Mouse (Mus musculus) myocyte (in vitro differentiated cells): ENCODE measurements around the gene Gm5475.

Source experiments
- E2F4 ChIP-seq: IDR thresholded peaks from one replicate; pipeline ENCODE4 v1.6.1; 2011; ENCODE audit warnings: mild to moderate bottlenecking, control low read depth, moderate library complexity; ENCODE audit not compliant: insufficient read depth
- MYOG ChIP-seq, 3 experiments: IDR thresholded peaks; one replicate each; pipeline ENCODE4 v1.6.1; 2011; ENCODE audit warnings: control low read depth in 2 of 3, low read depth in 2 of 3, mild to moderate bottlenecking in 2 of 3; ENCODE audit not compliant: insufficient read length in 2 of 3, control insufficient read depth in 1 of 3, insufficient read depth in 1 of 3
- POLR2A ChIP-seq: IDR thresholded peaks from one replicate; pipeline ENCODE4 v1.6.1; 2011; ENCODE audit warnings: low read depth, mild to moderate bottlenecking, control low read depth, moderate library complexity; ENCODE audit not compliant: insufficient read length
- POLR2AphosphoS2 ChIP-seq: IDR thresholded peaks from one replicate; pipeline ENCODE4 v1.6.1; 2011; ENCODE audit warnings: low read depth, control low read depth; ENCODE audit not compliant: insufficient read length
- SRF ChIP-seq: IDR thresholded peaks from one replicate; pipeline ENCODE4 v1.6.1; 2011; ENCODE audit warnings: low read depth; ENCODE audit not compliant: control insufficient read depth, insufficient read length
- TCF12 ChIP-seq: IDR thresholded peaks from one replicate; pipeline ENCODE4 v1.6.1; 2011; ENCODE audit warnings: mild to moderate bottlenecking, control low read depth; ENCODE audit not compliant: poor library complexity, insufficient read depth, severe bottlenecking
- TCF3 ChIP-seq: IDR thresholded peaks from one replicate; pipeline ENCODE4 v1.6.1; 2011; ENCODE audit warnings: low read depth, control low read depth; ENCODE audit not compliant: insufficient read length
- USF1 ChIP-seq: IDR thresholded peaks from one replicate; pipeline ENCODE4 v1.6.1; 2011; ENCODE audit warnings: low read depth, mild to moderate bottlenecking, control low read depth, moderate library complexity

DNA sequence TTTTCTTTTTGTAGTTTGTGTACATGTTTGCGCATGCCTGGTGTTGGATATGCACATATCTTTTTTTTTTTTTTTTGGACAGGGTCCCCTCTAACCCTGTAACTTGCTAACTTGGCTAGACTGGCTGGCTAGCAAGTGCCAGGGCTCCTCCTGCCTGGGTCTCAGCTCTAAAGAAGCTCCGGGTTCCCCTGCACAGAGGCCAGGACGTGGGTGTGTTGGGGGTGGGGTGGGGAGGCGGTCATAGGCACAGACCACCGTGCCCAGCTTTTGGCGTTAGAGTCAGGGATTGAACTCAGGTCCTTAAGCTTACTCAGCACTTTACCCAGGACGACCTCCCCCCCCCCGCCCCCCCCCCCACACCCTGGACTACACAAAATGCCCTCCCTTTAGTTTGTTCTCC, 45.8 kb downstream of the Gm5475 start:
- TF ChIP-seq POLR2A (no peak), E2F4 (no peak), TCF12 (no peak), USF1 (no peak), SRF (no peak), MYOG (IDR thresholded peaks at IDR 0.05; ENCODE audit: control insufficient read depth in 1 of 3, insufficient read depth in 1 of 3, insufficient read length in 2 of 3, low read depth in 2 of 3) (no peak), TCF3 (no peak), POLR2AphosphoS2 (no peak)
